Mouse (Mus musculus) heart, adult 2 months (tissue): ENCODE results near the gene Btnl4.

Experiments
- CTCF ChIP-seq: fragments of 200-600 bp; IDR thresholded peaks from 2 replicates; pipeline ENCODE4 v1.8.1; 2022; ENCODE audit warnings: antibody characterized with exemption, mild to moderate bottlenecking, moderate library complexity
- POLR2A ChIP-seq: fragments of 200-500 bp; IDR thresholded peaks from 2 replicates; pipeline ENCODE4 v1.6.1; 2011; ENCODE audit warnings: mild to moderate bottlenecking, low read depth, low read length, control low read depth; ENCODE audit not compliant: insufficient read depth

GRCm38 (mm10) chr17:34496539-34496938 is 19.4 kb upstream of the Btnl4 start:
- TF ChIP-seq CTCF = no peak
- TF ChIP-seq POLR2A = no peak
